Mouse (Mus musculus) embryo, embryonic 10 days (tissue): Measurements from ENCODE around the gene Akap17b.
A peak's percentile ranks its signal among the peaks of the same experiment; 100 is the strongest.

Experiments
- DNase-seq: peaks from one replicate; pipeline ENCODE4 v3.0.0-alpha.2; 2015; ENCODE audit warnings: low spot score

Akap17b gene

DNA sequence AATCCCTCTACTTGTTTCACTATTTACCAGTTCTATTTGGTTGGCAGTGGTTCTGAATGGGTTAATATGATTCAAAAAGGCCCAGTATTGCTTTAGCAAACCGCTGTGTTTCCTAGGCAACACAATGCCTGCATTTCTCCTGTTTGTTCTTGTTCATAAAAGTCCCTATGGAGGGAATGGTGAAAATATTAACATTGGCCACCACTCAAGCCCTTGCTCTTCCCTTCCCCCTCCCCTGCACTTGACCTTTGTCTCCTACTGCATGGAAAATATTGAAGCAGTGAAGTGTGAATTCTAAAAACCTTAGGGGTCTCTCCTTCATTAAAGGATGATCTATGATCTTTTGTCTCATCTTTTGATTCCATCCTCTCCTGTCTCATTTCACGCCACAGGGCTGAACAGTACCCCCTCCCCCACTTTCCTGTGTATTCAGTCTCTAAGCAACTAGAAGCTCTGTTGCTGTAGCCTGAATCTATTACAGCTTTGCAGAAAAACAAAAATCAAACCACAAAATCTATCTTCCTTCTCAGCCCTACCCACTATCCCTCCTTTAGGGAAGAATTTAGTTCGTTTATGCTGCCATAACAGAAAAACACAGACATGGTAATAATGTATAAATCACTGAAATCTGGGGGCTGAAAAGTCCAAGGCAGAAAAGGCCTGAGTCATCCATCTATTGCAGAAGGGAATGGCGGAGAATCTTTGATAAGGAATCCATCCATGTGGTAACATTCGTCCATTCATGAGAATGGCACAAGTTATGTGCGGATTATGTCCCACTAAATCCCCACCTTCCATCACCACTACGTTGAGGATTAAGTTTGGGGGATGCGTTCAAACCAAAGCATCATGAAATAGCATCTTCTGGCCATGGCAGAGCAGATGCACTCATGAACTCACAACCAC lies 57.6 kb downstream of the Akap17b start:
- DNase-seq, result no peak

- DNase-seq, result no peak
These were observed 58.4 kb downstream of the Akap17b start for GRCm38 (mm10) chrX:36586629-36587303.

GRCm38 (mm10) chrX:36562079-36562478 lies 83.1 kb downstream of the Akap17b start:
- DNase-seq, result no peak

DNA sequence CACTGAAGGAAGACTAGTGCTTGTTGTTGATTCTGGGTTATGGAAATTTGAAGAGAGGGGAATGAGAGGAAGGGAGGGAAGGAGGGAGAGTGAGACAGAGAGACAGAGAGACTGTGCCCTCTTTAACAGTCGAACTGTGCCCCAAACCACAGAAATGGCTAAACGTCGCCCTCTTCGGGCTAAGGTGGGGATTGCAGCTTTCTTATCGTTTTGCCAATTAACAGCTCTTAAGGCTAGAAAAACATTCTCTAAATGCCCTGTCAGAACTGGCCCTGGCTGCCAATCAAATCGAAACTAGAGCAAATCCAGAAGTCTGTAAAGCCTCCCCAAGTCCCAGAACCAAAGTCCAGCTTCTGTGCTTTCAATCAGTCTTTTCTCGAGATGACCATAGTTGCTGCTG lies 83.5 kb downstream of the Akap17b start:
- DNase-seq, result peak; percentile 53

- no peak for DNase-seq
These were observed 85.0 kb downstream of the Akap17b start for GRCm38 (mm10) chrX:36560170-36560569.
